Mouse (Mus musculus) lung, postnatal 0 days (tissue): Measurements from ENCODE around the gene Crhr1. TPM values are rescaled to one million over a fixed set of nuclear protein-coding genes. Genes with fewer than 3 reads are reported as not detected.
A peak's percentile ranks its signal among the peaks of the same experiment; 100 is the strongest.

Source experiments
- ATAC-seq: fragments of 200-750 bp; cut with Nextera tagmentation; 2 replicates; pipeline ENCODE4 v1.8.0; 2017; ENCODE audit warnings: moderate library complexity
- DNase-seq: peaks from one replicate; pipeline ENCODE4 v3.0.0-alpha.2; 2016; ENCODE audit warnings: low spot score
- H3K27ac ChIP-seq: fragments of 300-500 bp; sonication (generic); 2 replicates; pipeline ENCODE4 v1.5.1; 2014; ENCODE audit warnings: antibody characterized with exemption, mild to moderate bottlenecking, low read length, mixed read lengths
- H3K27me3 ChIP-seq: fragments of 300-500 bp; sonication (generic); replicated peaks from 2 replicates; pipeline ENCODE4 v1.6.1; 2014; ENCODE audit warnings: low read length, mixed read lengths; ENCODE audit not compliant: insufficient read depth
- H3K36me3 ChIP-seq: fragments of 300-500 bp; sonication (generic); 2 replicates; pipeline ENCODE4 v1.6.1; 2014; ENCODE audit warnings: low read length, mixed read lengths; ENCODE audit not compliant: insufficient read depth
- H3K4me1 ChIP-seq: fragments of 300-500 bp; sonication (generic); 2 replicates; pipeline ENCODE4 v1.6.1; 2014; ENCODE audit warnings: antibody characterized with exemption, low read depth, low read length, mixed read lengths; ENCODE audit not compliant: insufficient read depth
- H3K4me2 ChIP-seq: fragments of 300-500 bp; sonication (generic); replicated peaks from 2 replicates; pipeline ENCODE4 v1.6.1; 2014; ENCODE audit warnings: low read depth, mild to moderate bottlenecking, low read length, moderate library complexity, mixed read lengths
- H3K4me3 ChIP-seq: fragments of 300-500 bp; sonication (generic); 2 replicates; pipeline ENCODE4 v1.5.1; 2014; ENCODE audit warnings: low read depth, low read length
- H3K9ac ChIP-seq: fragments of 300-500 bp; sonication (generic); replicated peaks from 2 replicates; pipeline ENCODE4 v1.6.1; 2014; ENCODE audit warnings: low read depth, mild to moderate bottlenecking
- H3K9me3 ChIP-seq: fragments of 300-500 bp; sonication (generic); 2 replicates; pipeline ENCODE4 v1.6.1; 2016; ENCODE audit warnings: low read length, mixed read lengths
- CTCF ChIP-seq: IDR thresholded peaks from 2 replicates; pipeline ENCODE4 v1.5.1; 2016; ENCODE audit warnings: antibody characterized with exemption, mild to moderate bottlenecking
- EP300 ChIP-seq: IDR thresholded peaks from 2 replicates; pipeline ENCODE4 v1.6.1; 2016; ENCODE audit warnings: antibody characterized with exemption, mild to moderate bottlenecking, control low read depth
- WGBS: fragments of 180-500 bp; shearing (Covaris S2); extraction: QIAGEN DNeasy Blood & Tissue Kit; methylation state at CpG from one replicate; pipeline ENCODE4 v1.1.7; 2014; 5-methylcytosine and 5-hydroxymethylcytosine counted together
- polyA plus RNA-seq: library from polyadenylated mRNA; unstranded; fragments of >200 nt; fragmentation: Nextera tagmentation; extraction: Ambion mirVana; gene quantifications from 2 replicates; pipeline ENCODE4 v1.2.1, GENCODE M21; 2015

Crhr1 gene
- polyA plus RNA-seq, 1 experiment from 2014 or later, result not detected

GRCm38 (mm10) chr11:104158260-104158907 is 25.7 kb downstream of the Crhr1 start:
- Histone ChIP-seq H3K9ac (no peak overlapping the region), H3K27me3 (0 out of 2 replicates have a peak, but pooled peaks cover 5% of the 10 kb centered on the region), H3K4me1 (no peaks in the 10 kb centered on the region), H3K9me3 (no peaks in the 10 kb centered on the region), H3K4me2 (no peak overlapping the region), H3K4me3 (no peak overlapping the region), H3K36me3 (no peaks in the 10 kb centered on the region), H3K27ac (no peak overlapping the region)
- WGBS, result 6% methylated on average over 17 of the region's 17 CpGs
- DNase-seq (no peak), ATAC-seq (no peak)
- TF ChIP-seq EP300, result no peak
- TF ChIP-seq CTCF, result no peak

- DNase-seq, result no peak
- Histone ChIP-seq H3K4me3 (no peak overlapping the region), H3K27me3 (0 out of 2 replicates have a peak, but pooled peaks cover 5% of the 10 kb centered on the region), H3K36me3 (no peaks in the 10 kb centered on the region), H3K27ac (no peak overlapping the region), H3K4me1 (no peaks in the 10 kb centered on the region), H3K9me3 (no peaks in the 10 kb centered on the region), H3K4me2 (no peak overlapping the region), H3K9ac (no peak overlapping the region)
- no peak for TF ChIP-seq EP300
- TF ChIP-seq CTCF, result no peak
- ATAC-seq, result no peak
- WGBS, result 59% methylated on average over 4 of the region's 4 CpGs
Measured at GRCm38 (mm10) chr11:104159769-104160272, 27.2 kb downstream of the Crhr1 start.

GRCm38 (mm10) chr11:104161153-104161552 is 28.5 kb downstream of the Crhr1 start:
- H3K27me3 ChIP-seq, result 0 out of 2 replicates have a peak, but pooled peaks cover 5% of the 10 kb centered on the region
- no peak overlapping the region for H3K4me2 ChIP-seq
- WGBS, result 64% methylated on average over 5 of the region's 5 CpGs
- no peaks in the 10 kb centered on the region for H3K4me1 ChIP-seq
- ATAC-seq, result no peak
- H3K27ac ChIP-seq, result no peak overlapping the region
- H3K36me3 ChIP-seq, result no peaks in the 10 kb centered on the region
- no peak overlapping the region for H3K4me3 ChIP-seq
- TF ChIP-seq CTCF (no peak), EP300 (no peak)
- no peak for DNase-seq
- no peaks in the 10 kb centered on the region for H3K9me3 ChIP-seq
- H3K9ac ChIP-seq, result no peak overlapping the region

GRCm38 (mm10) chr11:104164257-104164656 is 31.6 kb downstream of the Crhr1 start:
- no peak overlapping the region for H3K27ac ChIP-seq
- no peak for TF ChIP-seq EP300
- no peak for TF ChIP-seq CTCF
- H3K9ac ChIP-seq, result no peak overlapping the region
- no peak overlapping the region for H3K4me3 ChIP-seq
- no peak overlapping the region for H3K4me2 ChIP-seq
- no peaks in the 10 kb centered on the region for H3K4me1 ChIP-seq
- no peaks in the 10 kb centered on the region for H3K9me3 ChIP-seq
- ATAC-seq (no peak), DNase-seq (no peak)
- 85% methylated on average over 10 of the region's 10 CpGs for WGBS
- no peaks in the 10 kb centered on the region for H3K27me3 ChIP-seq
- no peaks in the 10 kb centered on the region for H3K36me3 ChIP-seq

- TF ChIP-seq CTCF (peak; percentile 92), EP300 (no peak)
- Histone ChIP-seq H3K9me3 (no peaks in the 10 kb centered on the region), H3K36me3 (no peaks in the 10 kb centered on the region), H3K27me3 (no peaks in the 10 kb centered on the region), H3K27ac (no peak overlapping the region), H3K4me2 (no peak overlapping the region), H3K9ac (no peak overlapping the region), H3K4me3 (no peak overlapping the region), H3K4me1 (no peaks in the 10 kb centered on the region)
- WGBS, result 33% methylated on average over 12 of the region's 12 CpGs
- ATAC-seq (no peak), DNase-seq (peak; percentile 41)
Measured at GRCm38 (mm10) chr11:104171281-104171781, 38.7 kb downstream of the Crhr1 start.

- H3K27me3 ChIP-seq, result no peaks in the 10 kb centered on the region
- no peak overlapping the region for H3K4me2 ChIP-seq
- no peak overlapping the region for H3K9ac ChIP-seq
- no peaks in the 10 kb centered on the region for H3K9me3 ChIP-seq
- no peaks in the 10 kb centered on the region for H3K4me1 ChIP-seq
- H3K27ac ChIP-seq, result no peak overlapping the region
- DNase-seq (no peak), ATAC-seq (no peak)
- TF ChIP-seq CTCF, result no peak
- TF ChIP-seq EP300, result no peak
- no peak overlapping the region for H3K4me3 ChIP-seq
- no peaks in the 10 kb centered on the region for H3K36me3 ChIP-seq
- 28% methylated on average over 7 of the region's 7 CpGs for WGBS
Measured at GRCm38 (mm10) chr11:104178893-104179292, 46.2 kb downstream of the Crhr1 start.
